Mouse (Mus musculus): ENCODE measurements around the gene Lats2.
A peak's percentile ranks its signal among the peaks of the same experiment; 100 is the strongest.
"Not testable (repeated sequence)": the region's sequence is repeated elsewhere in the genome, so short reads cannot be mapped to it uniquely, and the experiment has no call there.

The Lats2 gene

DNA sequence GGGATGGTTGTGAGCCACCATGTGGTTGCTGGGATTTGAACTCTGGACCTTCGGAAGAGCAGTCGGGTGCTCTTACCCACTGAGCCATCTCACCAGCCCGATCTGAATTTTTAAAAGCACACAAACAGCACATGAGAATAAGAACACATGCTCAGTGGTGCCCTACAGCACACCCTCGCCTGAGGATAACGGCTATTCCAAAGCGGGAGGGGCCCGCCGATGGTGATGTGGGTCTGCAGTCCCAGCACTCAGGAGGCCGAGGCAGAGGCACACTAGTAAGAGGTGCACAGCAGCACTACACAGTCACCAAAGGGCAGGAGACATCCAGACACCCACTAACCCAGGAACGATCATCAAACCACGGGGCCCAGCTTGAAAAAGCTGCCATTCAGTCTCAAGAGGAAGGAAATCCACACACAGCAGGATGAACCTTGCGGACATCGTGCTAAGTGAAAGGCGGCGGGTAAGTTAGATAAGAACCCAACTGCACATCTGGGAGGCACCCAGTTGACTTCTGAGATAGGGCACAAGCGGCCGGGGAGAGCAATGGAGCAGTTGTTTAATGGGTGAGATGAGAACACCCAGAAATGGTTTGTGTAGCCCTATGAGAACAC lies 65.6 kb downstream of the Lats2 start:
- peak; percentile 53 for DNase-seq

GRCm38 (mm10) chr14:57691316-57691715 lies 66.9 kb downstream of the Lats2 start:
- peak; percentile 88 for DNase-seq

DNA sequence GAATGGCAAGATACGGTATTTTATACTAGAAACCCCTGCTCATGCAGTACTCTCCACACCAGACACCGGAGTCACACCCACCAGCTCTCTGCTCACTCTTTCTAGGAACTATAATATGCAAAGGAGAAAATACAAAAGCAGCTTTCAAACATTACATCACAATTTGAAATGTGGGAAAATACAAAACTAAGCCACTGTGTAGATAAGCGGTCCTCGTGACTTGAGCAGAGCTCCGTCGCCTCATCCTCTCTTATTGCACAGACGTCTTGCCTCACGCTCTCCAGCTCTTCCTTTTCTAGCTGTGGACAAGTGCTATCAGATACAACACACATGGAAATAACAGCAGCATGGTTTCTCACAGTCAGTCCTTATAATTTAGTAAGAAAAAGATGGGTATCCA lies 67.5 kb downstream of the Lats2 start:
- DNase-seq: peak; percentile 27

GRCm38 (mm10) chr14:57688066-57688465 lies 70.1 kb downstream of the Lats2 start:
- DNase-seq: peak; percentile 85

DNA sequence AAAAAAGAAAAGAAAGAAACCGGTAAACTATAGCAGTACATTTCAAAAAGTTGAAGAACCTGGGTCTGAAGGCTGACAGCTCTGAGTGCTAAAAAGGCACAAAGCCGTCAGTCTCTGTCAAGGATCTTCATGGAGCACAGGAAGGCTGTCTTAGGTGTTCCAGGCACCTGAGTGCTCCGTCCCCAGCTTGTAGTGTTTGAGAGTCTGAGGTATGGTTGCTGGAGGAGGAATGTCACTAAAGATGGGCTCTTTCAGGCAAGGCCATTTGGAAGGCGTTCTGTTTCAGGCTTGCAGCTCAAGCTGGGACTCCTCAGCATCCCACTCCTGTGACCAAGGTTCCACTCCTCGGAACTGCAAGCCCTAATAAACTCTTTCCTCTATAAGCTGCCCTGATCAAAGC lies 70.7 kb downstream of the Lats2 start:
- DNase-seq: peak; percentile 68

- no peak for DNase-seq
Observed at GRCm38 (mm10) chr14:57686647-57687046, 71.5 kb downstream of the Lats2 start.

GRCm38 (mm10) chr14:57684579-57684978 lies 73.6 kb downstream of the Lats2 start:
- peak; percentile 96 for DNase-seq

DNA sequence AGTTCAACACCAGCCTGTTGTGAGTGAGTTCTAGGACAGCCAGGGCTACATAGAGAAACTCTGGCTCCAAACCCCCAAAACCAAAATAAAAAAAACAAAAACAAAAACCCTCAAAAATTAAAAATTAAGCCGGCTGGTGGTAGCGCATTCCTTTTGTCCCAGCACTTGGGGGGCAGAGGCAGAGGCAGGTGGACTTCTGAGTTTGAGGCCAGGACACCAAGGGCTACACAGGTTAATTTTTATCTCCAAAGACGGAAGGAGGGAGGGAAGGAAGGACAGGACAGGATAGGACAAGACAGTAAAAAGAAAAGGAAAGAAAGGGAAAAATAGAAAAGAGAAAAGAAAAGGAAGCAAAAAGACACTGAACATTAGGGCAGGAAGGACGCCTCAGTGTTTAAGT lies 75.4 kb downstream of the Lats2 start:
- peak; percentile 71 for DNase-seq

- peak; percentile 94 for DNase-seq
Observed at GRCm38 (mm10) chr14:57679958-57680535, 78.1 kb downstream of the Lats2 start.

DNA sequence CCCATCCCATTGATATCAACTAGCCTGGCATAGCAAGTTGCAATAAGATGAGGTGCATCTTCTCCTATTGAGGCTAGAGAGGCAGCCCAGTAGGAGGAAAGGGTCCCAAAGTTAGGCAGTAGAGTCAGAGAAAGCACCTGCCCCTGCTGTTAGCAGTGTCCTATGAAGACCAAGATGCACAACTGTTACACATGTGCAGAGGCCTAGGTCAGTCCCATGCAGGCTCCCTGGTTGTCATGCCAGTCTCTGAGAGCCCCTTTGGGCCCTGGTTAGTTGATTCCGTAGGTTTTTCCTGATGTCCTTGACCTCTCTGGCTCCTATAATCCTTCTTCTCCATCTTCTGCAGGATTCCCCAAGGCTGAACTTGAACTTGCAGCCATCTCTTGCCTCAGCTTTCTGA lies 78.7 kb downstream of the Lats2 start:
- DNase-seq: peak; percentile 73

- no peak for DNase-seq
Observed at GRCm38 (mm10) chr14:57675481-57675880, 82.7 kb downstream of the Lats2 start.

DNA sequence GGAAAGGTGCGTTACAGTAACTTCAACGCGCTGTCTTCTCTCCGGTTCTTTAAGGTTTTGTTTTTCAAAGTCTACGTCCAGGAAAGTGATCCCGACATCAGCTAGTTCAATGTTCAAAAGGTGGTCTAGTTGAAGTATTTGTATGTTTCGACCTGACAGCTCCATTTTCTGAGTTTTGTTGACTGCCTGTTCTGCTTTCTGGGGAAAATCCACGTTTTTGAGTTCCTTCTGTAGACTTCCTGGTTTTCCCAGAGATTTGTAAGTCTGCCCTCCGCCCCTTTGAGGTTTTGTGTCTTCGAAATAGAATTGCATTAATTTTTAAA lies 92.6 kb downstream of the Lats2 start:
- no peak for DNase-seq

GRCm38 (mm10) chr14:57664822-57665627 lies 93.2 kb downstream of the Lats2 start, which contains the start of gene Xpo4:
Xpo4 (minus strand) TSS chr14:57665430.
- DNase-seq: peak; percentile 99

GRCm38 (mm10) chr14:57664311-57664821 lies 93.8 kb downstream of the Lats2 start:
- peak; percentile 89 for DNase-seq

GRCm38 (mm10) chr14:57663630-57664029 lies 94.6 kb downstream of the Lats2 start:
- no peak for DNase-seq

DNA sequence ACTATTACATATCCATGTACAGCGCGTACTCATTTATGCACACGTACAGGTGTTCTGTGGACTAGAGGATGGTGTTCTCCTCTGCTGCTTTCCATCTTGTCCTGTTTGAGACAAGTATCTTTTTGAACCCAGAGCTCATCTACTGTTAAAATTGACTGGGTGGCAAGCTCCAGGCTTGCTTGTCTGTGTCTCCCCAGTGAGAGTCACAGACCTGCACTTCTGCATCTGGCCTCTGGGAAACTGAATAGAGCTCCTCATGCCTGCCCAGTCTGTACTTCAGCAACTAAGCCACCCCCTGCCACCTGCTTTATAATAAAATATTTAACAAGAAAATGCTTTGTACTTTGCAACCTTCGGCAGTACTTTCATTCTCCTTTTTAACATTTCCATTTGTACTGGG lies 99.9 kb downstream of the Lats2 start:
- no peak for DNase-seq

GRCm38 (mm10) chr14:57657500-57657899 lies 100.7 kb downstream of the Lats2 start:
- DNase-seq: no peak

DNA sequence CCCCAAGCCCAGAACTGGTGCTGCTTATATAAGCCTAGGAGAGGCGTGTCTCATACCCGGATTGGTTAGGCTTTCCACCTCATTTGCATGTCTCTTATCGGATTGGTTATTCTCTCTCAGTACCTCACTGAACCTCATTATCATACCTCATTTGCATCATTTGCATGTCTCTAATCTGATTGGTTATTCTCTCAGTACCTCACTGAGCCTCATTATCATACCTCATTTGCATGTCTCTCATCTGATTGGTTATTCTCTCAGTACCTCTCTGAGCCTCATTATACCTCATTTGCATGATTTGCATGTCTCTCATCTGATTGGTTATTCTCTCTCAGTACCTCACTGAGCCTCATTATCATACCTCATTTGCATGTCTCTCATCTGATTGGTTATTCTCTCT lies 101.7 kb downstream of the Lats2 start:
- not testable (repeated sequence) for DNase-seq

GRCm38 (mm10) chr14:57649501-57649900 lies 108.7 kb downstream of the Lats2 start:
- DNase-seq: no peak

DNA sequence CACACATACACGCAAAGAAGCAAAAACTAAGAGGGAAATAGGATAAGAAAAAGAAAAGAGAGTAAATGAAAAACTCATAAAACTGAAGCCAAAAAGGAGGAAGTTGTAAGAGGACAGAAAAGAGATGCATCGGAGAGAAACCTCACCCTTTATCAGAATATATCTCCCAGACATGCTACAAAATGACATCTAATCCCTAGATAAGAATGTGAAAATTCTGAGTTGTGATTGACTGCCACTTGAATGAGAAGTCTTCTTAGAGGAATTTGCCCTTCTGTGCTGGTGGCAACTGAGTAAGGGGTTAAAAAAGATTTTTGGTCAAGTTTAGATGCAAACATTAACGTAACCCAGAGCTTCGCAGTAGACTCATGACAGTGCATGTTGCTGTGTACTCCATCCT lies 112.0 kb downstream of the Lats2 start:
- DNase-seq: no peak

All from heart, adult 11 months (tissue).